Mouse (Mus musculus) mouse trophoblast stem cell (cell line): ENCODE data around the gene Gm14226.
"Not testable (repeated sequence)": the region's sequence is repeated elsewhere in the genome, so short reads cannot be mapped to it uniquely, and the experiment has no call there.

Source experiments
- in situ Hi-C, 2 experiments: fragments of 300-500 bp; cut with MseI, MboI; formaldehyde crosslinking; loops; 2 replicates in 1 of 2; 3 replicates in 1 of 2; pipeline ENCODE4 v1.15.1; 2025

Gene Gm14226

DNA sequence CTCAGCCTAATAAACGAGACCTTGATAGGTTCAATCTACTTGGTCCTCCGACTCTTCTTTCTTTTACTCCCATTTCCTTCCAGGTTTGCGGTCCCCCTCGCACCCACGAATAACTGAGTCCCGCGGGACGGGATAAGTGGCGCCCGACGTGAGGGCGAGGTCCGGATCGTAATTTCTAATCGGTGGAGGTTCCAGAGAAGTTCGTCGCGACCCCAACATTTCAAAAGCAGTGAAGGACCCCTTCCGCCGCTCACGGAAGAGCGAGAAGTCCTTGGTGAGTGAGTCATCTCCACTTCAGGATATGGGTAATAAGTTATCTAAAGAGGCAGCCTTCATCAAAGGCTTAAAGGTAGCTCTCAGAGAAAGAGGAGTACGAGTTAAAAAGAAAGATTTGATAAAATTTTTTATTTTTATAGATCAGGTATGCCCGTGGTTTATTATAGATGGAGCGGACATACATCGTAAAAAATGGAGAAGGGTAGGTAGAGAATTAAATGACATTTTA lies at the start of gene Gm14226:
Gm14226 (plus strand) TSS at position 16 of the 505 bp plus-strand sequence.
- in situ Hi-C loops, result not testable (repeated sequence)

DNA sequence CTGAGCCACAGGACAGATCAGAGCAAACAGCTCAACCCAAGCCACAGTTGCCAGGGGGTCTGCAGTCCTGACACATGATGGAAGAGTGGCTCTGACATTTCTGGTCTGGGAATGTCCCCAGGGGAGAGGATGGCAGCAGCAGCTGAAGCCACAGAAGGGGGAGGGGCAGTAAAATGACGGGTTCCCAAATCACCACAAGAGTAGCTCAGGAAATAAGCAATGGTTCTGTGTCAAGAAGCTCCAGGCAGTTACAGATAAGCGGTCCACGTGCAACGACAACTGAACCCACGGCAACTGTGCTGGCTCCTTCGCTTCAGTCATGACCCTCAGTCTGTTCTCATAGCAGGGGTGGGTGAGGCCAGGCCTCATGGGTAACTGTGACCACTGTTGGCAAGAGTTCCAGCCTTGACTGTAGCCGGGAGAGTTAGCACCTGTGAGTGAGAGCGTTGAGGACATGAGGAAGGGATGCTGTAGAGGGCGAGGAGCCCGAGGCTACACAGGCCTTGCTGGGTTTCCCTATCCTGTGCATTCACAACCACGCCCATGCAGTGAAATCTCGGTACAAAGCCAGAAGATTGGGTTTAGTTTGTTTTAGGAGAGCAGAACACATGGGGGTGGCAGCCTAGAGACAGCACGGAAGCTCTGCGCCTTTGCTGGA lies 48.2 kb upstream of the Gm14226 start:
- in situ Hi-C loops, result not testable (repeated sequence)

DNA sequence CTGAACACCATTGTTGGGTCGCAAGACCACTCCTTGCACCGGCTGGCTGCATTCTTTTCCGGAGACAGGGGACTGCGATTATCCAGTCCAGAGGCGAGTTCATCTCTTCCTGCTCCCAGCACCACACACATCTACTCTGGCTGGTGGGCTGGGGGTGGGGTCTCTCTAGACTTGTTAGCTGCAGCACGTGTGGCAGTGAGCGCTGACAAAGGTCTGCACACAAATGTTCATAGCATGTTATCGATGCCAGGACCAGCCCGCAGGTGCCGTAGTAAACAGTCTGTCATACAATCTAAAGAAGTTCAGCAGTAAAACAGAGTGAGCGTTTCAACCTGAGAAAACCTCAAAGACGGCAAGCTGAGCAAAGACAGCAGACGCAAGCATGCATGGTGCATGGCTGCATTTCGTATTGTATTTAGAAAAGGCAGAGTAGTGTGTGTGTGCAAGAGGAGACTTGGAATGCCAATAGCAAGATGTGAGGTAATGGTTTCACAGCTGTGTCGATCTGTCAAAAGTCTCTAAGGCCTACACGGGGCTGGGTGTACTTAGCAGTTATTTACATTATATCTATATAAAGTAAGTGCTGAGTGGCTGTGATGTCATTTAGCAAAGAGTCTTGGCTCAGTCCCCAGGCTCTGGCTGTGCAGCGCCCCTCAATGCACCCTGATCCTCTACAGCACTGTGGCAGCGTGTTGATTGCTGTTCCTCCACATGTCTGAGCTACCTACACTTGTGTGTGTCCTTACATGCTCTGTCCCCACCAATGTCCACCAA lies 46.0 kb upstream of the Gm14226 start:
- in situ Hi-C loops, result no loop called here

DNA sequence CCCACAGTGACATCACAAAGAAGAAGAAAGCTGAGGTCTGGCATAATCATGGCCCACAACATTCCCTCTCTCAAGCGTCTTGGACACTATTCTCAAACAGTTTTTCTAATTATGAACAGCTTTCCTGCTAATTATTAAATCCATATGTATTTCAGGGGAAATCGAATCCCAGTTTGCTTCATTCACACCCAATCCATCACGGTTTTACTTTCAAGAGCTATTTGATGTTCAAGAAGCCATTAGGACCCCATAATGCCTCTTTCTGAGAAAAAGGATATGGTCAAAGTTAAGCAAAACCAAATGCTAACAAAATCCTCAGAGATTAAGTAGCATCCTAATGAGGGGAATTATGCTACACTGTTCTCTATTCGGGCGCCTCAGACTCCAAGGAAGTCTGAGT lies 45.1 kb upstream of the Gm14226 start:
- in situ Hi-C loops, result no loop called here

DNA sequence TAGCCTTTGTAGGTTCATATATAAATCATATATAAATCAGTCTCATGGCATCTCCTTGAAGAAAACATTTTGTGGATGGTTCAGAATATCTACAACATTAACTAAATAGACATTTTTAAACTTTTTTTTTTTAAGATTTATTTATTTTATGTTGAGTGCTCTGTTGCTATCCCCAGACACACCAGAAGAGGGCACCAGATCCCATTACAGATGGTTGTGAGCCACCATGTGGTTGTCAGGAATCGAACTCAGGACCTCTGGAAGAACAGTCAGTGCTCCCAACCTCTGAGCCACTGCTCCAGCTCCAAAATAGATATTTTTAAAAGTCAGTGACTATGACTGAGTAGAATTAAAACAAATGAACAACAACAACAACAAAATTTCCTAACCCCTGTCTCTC lies 31.5 kb upstream of the Gm14226 start:
- in situ Hi-C loops, result no loop called here

DNA sequence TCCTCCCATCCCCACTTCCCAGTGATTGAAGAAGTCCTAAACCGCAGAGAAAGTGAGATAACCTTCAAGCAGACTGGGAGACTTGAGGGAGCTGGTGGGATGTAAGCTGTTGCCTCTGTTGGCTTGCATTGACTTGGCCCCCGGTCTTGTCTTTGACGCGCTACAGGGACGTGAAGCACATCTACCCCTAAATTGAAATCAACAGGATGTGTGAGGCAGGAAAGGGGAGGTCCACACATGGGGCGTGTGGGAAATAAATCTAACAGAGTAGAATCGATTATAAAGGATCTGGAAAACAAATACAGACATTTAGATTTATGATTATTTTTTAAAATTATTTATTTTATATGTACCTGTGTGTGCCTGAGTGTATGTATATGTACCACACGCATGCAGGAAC lies 26.7 kb upstream of the Gm14226 start:
- in situ Hi-C loops, result no loop called here

DNA sequence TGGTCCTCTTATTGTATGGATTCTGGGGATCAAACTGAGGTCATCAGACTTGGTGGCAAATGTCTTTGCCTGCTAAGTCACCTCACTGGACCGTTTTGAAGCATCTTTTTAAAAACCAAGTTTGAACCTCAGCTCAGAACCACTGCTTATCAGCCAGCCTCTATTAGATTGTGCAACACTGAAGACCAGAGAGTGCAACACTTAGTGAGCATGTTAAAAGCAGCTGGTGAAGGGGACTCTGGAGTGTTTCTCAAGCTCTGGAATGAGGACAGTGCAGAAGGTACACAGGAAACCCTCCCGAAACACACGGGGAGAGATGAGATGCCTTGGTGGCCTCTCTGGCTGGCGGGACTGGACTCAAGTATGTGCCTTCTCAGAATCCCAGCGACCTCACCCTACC lies 26.0 kb upstream of the Gm14226 start:
- in situ Hi-C loops, result no loop called here

DNA sequence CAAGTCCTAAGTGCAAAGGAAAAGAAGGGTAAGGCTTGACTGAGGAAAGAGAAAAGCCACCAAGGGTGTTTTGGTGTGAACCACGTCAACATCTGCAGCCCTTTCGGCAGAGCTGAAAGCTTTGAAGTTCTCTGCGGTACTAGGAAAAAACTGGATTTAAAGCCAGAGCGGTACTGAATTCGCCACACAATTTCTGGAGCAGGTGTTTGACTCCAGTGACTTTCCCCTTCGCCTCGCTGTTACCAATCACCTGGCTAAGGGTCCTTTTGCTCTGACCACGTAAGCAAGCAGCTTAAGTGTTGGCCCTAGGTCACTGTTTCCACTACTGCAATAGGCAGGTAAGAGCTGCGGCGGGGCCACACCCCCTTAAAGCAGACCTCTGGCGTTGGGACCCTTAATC lies 12.6 kb upstream of the Gm14226 start:
- in situ Hi-C loops, result no loop called here

DNA sequence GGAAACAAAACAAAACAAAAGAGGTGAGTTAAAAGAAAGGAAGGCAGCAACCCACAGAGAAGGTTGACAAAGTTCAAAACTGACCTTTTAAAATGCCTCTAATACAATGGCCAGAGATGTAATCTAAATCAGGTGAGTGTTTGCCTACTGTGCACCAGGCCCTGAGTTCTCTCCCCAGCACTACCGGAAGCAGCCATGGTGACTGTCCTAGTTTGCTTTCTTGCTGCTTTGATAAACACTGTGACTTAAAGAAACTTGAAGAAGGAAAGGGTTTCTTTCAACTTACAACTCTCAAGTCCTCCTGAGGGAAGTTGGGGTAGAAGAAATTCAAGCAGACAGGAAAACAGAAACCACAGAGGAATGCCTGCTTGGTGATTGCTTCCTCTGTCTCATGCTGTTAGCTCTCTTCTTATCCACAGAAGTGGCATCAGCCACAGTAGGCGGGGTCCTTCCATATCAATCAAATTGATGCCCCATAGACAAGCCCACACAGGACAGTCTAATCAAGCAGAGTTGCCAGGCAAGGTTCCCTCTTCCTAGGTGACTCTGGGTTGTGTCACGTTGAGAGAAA lies 6.9 kb upstream of the Gm14226 start:
- in situ Hi-C loops, result no loop called here

DNA sequence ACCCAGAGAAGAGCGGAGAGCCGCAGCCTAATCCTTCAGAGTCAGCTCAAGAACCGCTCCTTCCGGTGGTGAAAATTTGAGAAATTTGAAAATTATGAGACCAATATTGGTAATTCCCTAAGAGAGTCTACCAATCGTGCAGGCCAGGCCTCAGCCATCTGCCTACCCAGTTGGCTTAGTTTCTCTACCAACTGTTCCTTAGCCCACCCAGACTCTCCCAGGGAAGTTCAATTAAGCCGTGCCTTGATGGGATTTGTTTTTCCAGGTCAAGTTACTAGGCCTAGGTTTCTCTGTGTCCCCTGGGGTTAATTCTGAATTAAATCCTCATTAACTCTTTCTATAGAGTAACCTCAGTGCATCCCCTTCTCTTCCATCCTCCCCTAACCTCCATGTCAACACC lies 5.1 kb upstream of the Gm14226 start:
- in situ Hi-C loops, result no loop called here

DNA sequence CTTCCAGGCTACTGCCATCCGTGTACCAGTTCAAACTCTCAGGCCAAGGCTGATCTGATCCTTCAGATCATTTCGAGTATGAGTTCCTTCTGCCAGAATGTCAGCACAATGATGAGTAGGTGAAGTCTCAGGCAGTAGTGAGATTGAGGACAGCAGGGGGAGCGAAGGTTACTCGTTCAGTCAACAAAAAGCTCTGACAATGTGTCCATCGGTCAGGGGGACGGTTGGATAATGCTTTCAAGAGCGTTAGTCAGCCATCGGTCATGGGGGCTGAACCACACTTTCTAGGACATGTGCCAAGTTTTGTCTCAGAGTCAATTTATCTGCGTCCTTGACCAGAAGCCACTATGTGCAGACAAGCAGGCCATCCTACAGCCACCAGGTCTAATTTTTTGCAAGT lies 1.3 kb upstream of the Gm14226 start:
- in situ Hi-C loops, result not testable (repeated sequence)

DNA sequence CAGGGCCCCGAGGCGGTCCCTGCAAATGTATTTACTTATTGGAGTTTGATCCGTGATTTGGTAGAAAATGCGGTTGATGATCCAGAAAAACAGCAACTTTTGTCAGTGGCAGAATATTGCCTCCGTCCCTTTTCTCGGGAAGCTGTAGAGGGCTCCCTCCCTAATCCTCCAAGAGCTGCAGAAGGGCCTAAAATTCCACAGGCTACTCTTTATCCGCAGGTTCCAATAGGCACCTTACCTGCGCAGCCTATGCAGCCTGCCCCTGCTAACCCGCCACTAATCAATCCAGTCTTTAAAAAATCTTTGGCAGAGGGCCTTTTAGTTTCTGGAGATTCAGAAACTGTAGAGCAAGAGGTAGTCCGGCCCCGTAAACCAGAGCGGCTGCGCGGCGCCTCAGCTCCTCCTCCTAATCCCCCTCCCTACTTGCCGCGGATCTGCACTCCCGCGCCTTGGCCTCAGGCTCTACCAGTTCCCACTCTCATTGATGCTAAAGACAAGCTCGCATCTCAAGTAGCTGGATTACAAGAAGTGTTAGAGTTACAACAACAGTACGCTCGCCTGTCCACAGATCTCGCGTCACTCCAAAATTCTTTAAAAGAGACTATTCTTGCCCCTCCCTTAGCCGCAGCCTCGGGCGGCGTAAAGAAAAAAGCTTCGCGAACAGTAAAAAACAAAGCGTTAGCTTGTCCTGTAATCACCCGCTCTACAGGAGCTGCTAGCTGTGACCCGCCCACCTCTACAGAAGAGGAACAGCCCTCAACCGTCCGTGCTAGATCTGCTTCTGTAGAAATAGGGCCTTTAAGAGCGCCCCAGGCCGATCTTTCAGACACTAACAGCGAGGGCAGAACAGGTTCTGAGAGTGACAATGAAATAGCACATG lies 936 bp downstream of the Gm14226 start:
- in situ Hi-C loops, result no loop called here

DNA sequence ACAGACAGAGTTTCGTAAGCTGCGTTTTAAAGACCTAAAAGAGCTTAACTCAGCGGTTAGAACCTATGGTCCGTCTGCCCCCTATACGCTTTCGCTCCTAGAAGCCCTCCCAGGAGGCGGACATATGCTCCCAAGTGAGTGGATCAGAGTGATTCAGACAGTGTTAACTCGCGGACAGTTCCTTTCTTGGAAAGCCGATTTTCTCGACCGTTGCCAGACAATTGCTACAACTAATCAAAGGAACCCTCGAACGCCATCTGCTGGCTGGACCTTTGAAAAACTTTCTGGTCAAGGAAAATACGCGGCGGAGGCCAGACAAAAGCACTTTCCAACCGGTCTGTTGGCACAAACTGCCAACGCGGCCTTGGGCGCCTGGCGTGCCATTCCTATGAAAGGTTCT lies 1.6 kb downstream of the Gm14226 start:
- in situ Hi-C loops, result no loop called here

DNA sequence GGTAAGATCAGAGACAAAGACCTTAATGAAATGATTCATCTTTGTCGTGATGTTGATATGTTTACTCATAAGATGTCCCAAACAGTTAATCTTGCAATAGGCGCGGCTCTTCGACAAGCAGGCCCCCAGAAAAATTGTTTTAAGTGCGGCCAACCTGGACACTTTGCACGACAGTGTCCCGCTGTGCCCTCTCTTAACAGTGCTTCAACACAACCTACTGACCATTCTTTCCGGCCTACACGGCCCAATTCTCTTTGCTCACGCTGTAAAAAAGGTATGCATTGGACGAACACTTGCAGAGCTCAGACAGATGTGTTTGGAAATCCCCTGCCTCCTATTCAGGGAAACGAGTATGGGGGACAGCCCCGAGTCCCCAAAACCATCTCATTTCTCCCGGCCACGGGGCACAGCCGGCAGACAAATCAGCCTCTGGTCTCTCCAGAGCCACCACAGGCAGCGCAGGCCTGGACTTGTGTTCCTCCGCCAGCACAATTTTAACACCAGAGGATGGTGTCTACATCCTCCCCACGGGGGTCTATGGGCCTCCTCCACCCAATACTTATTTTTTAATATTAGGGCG lies 2.3 kb downstream of the Gm14226 start:
- in situ Hi-C loops, result not testable (repeated sequence)

DNA sequence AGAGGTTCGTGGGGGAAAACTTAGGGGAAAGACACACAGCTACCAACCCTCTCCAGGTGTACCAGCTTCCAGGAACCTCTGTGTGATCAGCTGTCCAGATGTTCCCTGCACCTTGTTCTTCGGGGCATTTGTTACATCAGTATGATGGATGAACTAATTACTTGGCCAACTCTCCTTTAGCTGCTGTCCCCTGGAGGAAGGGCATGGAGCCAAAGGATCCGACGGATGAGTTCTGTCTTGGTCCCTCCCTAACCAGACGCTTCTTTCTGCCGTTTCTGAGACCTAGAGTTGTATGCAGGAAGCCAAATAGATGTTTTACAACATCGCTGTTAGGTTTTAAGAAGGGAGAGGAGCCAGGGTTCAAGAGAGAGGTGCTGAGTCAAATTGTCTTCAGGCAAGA lies 12.8 kb downstream of the Gm14226 start:
- in situ Hi-C loops, result no loop called here

DNA sequence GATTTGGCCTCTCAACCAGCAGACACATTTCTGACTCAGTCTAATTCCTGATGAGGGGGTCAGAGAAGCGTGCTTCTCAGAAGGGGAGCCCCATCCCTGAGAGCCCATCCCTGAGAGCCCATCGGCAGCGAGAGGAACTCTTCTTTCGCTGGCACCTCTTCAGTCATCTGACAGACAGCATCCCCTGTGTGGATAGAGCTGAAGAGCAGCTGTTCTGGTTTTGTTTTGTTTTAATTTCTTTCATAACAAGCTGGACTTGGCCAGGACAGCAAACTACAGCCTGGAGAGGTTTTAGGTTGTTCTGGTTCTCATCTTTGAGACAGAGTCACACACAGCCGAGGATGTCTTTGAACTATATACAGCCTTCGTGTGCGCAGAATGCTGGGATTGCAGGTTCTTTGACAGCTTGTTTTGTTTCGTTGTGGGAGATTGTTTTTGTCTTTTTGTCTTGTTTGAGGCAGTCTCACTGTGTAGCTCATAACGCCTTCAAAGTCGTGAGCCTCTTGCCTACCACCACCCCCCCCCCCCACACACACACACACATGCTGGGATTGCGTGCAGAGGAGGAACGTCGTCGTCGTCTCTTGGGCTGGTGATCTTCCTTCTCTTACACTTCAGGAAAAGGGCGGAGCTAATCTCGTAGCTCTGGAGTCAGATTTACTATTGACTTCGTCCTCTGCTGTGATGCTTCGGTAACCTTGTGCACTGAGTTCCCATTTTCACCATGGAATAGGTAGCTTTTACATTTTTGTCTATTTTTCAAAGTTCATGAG lies 15.1 kb downstream of the Gm14226 start:
- in situ Hi-C loops, result no loop called here

DNA sequence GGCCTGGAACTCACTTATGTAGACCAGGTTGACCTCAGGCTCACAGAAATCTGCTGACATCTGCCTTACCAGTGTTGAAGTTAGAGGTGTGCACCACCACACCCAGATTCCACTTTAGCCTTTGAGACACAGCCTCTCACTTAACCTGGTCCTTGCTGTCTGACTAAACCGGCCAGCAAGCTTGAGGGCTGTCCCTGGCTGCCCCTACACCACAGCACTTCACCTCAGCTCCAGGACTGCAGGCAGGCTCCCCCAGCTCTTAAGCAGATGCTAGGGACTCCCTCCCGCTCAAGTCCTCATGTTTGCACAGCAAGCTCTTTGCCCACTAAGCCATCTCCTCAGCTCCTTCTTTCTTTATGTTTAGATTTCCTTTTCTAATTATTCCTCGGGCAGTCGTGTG lies 21.9 kb downstream of the Gm14226 start:
- in situ Hi-C loops, result loop anchor here in 1 of 2 experiments (5.0 kb wide), 1 partner anchor 38 kb away; no protein-coding TSS in a partner anchor

DNA sequence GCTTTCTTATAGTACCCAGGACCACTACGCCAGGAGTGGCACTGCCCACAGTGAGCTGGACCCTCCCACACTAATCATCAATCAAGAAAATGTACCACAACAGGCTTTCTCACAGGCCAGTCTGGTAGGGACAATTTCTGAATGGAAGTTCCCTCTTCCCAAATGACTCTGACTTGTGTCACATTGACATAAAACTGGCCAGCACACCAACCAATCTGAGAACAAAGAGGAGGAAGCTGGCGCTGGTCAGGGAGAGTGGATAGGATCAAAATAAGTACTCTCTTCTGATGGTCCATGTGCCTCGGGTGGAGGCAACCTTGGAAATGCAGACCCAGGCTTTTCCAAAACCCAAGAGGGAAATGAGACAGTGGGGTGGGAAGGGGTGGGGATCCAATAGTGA lies 26.5 kb downstream of the Gm14226 start:
- in situ Hi-C loops, result loop anchor here in 1 of 2 experiments (5.0 kb wide), 1 partner anchor 42 kb away; no protein-coding TSS in a partner anchor

DNA sequence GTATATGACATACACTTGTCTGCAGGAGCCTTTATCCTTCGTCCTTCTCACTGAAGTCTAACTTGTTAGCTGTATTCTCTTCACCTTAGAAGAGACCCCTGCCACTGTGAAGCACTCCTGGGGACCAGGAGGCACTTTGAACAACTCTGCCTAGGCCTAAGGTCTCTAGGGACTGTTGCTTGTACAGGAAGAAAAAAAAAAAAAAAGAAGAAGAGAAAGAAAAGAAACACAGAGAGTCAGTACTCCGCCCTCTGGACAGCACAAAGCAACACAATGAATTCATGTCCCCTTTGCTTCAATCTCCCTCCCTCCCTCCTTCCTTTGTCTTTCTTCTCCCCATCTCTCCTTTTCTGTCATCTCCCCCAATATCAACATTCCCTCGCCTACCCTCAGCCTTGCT lies 27.0 kb downstream of the Gm14226 start:
- in situ Hi-C loops, result no loop called here

DNA sequence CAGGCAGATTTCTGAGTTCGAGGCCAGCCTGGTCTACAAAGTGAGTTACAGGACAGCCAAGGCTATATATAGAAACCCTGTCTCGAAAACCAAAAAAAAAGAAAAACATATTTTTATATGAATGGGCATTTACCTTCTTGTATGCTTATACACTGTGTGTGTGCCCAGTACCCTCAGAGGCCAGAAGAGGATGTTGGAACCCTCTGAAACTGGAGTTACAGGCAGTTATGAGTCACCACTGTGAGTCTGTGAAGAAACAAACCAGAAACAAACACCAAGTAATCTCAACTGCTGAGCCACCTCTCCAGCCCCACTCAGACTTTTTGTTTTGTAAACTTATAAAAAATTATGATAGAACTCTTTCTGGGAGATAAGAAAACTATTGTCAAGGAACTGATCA lies 28.7 kb downstream of the Gm14226 start:
- in situ Hi-C loops, result no loop called here
